Mouse (Mus musculus) lung, postnatal 0 days (tissue): ENCODE data around the gene Nsun2.

Source experiments
- CTCF ChIP-seq: IDR thresholded peaks from 2 replicates; pipeline ENCODE4 v1.5.1; 2016; ENCODE audit warnings: antibody characterized with exemption, mild to moderate bottlenecking
- EP300 ChIP-seq: IDR thresholded peaks from 2 replicates; pipeline ENCODE4 v1.6.1; 2016; ENCODE audit warnings: antibody characterized with exemption, mild to moderate bottlenecking, control low read depth

- TF ChIP-seq CTCF (no peak), EP300 (no peak)
Observed at GRCm38 (mm10) chr13:69502157-69502750, 31.3 kb upstream of the Nsun2 start.
